Mouse (Mus musculus) kidney, adult 18-20 months (tissue): ENCODE data around the gene Pitpna.

ENCODE experiments used
- DNase-seq: peaks from one replicate; pipeline ENCODE4 v3.0.0; 2021

Gene Pitpna

DNA sequence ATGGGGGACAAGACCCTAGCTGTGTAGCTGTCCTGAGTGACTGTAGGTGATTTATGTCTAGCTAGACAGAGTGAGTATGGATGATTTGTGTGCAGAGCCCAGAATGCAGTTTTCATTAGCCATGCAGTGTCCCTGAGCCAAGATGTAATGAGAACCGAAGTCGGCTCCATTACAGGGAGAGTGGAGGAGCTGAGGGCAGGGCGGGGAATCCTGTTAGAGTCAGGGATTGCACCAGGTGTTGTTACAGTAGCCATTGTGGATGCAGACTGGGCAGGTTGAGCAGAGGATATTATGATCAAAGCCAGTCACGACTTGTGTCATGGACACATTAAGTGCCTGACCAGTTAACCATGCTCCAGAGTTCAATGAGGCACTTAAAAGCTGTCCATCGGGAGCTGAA, 55.4 kb downstream of the Pitpna start:
- no peak for DNase-seq

DNA sequence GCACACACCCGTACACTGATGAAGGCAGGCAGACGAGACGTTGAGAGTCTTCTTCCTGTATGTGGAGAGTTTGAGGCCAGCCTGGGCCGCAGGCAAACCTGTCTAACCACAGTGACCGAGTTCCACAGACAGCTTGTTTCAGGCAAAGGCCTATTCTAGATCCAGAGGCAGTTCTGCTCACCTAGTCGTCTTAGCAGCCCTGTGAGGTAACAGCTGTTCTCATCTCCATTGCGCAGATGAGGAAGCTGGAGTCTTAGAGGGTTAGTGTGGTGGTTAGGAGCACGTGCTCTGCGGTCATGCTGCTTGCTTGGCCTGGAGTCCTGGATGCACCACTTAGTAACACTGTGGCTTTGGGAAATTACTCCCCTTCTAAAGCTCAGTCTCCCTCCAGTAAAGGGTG, 56.8 kb downstream of the Pitpna start:
- DNase-seq, result no peak

DNA sequence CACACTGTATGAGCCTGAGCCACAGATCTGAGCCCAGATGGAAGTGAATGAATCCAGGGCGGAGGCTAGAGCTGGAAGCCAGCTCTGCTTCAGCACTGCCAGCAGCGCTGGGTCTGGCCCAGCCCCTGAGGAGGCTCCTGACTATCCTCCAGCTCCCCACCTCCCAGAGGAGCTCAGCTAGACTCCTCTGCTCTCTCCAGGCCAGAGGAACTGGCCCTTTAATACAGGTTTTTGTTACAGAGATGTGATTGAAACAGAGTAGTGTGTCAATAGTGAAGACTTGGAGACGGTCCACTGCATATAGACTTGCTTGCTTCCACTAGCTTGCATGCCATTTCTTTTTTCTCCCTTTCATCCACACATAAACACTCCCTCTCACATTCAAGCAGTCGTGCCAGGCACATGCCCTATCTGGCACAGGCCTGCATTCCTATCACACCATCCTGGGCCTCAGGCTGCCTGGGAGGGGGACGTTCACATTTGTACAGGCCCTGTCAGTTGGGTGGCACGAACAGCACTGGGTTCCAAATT, 59.8 kb downstream of the Pitpna start:
- no peak for DNase-seq

DNA sequence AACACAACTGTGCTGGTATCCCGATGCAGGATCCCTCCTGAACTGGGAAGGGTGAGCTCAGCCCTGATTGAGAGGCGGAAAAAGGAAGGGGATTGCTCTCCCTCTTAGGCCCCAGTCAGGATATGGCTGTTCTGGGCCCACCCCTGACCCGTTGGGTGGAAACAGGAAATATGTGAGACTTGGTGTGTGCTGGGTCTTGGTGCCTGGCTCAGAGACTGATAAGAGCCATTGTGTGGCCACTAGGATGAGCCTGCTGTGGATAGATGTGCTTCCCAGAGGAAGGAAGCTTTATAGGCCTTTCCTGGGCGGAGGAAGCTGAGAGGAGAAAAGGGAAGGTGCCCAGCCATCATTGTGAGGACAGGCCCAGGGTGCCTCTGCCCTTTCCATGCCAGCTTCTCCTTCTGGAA, 61.3 kb downstream of the Pitpna start:
- DNase-seq, result peak; percentile 60

DNA sequence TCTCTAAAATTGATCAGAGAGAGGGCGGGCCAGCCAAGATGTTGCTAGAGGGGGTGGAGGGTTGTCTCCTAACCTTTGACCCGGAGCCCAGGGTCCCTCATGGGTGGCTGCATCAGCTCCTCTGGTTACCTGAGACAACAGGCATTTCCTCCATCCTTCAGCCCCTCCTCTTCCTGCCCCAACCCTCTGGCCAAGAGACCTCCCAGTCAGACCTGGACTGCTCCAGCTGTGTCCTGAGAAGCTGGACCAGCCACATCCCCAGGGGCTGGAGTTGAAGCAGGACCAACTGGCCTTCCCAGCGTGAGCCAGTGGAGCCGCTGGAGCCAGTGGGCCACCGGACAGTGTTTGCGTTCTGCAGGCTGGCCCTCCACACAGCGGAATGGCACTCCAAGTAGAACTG, 62.4 kb downstream of the Pitpna start, which contains the start of gene Myo1c:
Myo1c (plus strand) TSS at position 194 of the 400 bp plus-strand sequence.
- DNase-seq, result peak; percentile 61

DNA sequence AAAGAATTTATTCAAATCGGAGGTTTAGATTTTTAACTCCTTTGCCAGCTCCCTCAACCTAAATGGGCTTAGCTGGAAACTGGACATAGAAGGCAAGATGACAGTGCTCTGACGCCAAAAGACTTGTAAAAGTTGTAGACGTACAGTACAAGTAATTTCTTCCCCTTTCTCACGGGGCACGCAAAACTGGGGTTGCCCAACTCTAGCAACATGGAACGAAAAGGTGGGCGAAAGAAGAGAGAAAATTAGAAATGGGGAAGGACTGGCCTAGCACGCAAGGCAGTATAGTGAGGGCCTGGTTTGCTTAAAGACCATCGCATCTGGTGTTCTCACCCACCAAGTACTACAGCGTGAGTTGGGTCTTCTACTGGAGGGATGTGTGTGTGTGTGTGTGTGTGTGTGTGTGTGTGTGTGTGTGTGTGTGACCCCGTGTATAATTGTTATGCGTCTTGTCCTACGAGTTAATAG, 63.1 kb downstream of the Pitpna start:
- DNase-seq, result no peak

DNA sequence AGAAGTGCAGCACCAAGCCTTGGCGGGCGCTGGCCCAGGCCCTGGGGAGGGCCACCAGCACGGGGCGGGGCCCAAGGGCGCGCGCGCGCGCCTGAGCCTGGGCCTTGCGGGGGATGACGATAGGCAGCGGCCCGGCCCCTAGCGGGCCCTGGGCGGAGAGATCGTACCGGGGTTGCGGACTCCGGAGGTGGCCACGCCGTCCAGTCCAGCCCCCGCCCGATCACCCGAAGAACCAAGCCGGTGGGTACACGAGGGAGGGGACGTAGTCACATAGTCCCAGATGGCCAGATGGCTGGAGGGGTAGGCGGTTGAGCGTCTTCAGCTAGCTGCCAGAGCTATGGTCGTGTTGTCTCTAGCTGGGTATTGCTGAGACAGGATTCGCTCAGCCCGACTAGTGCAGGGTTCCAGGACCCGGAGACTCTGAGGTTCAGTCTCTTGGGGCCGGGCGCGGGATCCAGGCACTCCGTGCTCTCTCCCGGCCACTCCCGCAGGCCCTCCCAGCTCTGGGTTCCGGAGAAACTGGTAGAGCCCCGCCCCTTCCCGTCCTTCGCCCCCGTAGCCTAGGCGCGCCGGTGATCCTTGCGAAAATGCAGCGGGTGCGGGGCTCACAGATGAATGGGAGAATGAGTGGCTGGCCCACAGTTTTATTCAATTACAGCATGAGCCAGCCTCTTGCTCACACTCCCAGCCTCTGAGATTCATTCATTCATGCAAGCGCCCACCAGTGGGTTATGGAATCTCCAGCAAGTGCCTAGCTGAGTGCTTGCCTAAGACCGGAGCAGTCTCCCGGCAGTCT, 63.7 kb downstream of the Pitpna start:
- DNase-seq, result peak; percentile 87

DNA sequence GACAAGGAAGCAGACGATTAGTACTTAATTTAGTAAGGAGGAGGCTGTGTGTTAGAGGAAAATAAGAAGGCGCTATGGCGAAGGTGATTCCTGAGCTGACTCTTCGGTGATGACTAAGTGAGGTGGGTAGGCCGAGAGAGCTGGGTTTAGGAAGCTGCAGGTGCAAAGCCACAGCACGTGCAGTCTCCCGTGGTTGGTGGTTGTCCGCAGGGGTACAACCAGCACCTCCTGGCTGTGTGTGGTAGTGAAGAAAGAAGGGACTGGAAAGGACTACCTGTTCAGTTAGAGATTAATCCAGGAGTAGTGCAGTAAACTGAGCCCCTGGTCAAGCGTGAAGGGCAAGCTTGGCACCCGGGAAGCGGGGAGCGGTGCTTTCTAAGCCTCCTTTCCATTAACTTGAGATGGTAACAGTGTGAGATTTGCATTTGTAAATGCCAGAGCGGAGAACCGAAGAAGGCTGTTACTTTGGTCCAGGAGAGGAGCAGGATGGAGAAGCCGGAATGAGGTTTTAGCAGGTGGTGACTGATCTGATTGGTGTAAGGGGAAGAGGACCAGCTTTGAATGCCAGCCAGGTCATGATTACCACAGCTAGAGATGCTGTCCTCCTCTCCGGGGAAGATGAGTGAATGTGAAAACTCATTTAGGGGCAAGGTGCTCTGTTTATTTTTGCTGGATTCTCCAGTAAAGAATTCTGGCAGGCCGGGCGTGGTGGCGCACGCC, 64.5 kb downstream of the Pitpna start:
- DNase-seq, result peak; percentile 84

DNA sequence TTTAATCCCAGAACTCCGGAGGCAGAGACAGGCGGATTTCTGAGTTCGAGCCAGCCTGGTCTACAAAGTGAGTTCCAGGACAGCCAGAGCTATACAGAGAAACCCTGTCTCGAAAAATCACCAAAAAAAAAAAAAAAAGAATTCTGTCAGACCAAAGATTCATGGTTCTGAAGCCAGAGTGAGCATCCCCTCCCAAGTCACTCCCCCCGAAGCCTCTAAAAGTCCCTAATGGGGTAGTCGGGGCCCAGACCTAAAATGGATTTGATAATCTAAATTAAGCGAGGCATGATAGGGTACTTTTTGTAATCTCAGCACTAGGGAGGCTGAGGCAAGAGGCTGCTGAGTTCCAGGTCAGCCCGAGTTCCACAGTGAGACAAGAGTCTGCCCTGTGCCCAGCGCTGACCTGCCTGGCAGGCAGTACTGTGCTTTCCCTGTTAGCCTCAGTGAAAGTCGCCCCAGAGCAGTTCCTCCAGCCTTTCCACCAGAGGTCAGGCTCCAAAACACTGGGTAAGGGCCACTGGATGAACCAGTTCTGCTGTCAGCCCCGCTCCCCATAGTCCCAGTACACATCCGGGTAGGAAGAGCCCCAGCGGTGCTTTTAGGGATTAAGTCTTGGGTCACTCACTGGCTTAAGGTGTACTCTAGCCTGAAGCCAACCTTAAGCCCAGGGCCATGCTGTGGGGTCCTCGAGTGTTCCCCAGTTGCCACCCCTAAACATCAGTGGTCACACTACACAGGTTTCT, 65.2 kb downstream of the Pitpna start:
- DNase-seq, result peak; percentile 67

DNA sequence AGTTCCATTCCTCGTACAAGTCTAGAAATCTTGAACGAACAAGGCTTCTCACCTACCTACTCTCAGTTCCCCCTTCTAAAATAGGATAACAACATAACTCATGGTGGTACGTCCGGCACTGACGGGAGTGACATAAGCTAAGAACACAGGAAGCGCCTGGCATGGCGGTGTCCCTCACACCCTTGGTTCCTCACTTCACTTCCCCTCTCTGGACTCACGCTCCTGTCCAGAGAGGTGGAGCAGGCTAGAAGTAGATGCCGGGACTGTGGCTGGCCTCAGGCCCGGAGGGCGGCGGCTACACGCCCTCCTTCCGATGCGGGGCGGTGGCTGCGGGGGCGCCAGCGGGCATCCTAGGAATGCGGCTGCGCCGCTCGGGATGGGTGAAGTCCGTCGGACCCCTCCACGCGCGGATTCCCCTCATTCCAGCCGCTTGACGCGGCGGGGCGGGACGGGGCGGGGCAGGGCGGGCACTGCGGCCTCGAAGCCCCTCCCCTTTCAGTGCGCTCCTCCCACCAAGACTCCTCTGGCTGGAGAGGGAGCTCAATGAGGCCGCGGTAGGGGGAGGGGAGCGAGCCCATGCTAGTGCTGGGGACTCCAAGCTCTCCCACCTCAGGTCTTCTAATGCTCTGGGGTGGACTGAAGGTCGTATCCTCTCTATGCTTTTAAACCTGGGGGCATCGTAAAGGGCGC, 66.0 kb downstream of the Pitpna start:
- DNase-seq, result peak; percentile 93

DNA sequence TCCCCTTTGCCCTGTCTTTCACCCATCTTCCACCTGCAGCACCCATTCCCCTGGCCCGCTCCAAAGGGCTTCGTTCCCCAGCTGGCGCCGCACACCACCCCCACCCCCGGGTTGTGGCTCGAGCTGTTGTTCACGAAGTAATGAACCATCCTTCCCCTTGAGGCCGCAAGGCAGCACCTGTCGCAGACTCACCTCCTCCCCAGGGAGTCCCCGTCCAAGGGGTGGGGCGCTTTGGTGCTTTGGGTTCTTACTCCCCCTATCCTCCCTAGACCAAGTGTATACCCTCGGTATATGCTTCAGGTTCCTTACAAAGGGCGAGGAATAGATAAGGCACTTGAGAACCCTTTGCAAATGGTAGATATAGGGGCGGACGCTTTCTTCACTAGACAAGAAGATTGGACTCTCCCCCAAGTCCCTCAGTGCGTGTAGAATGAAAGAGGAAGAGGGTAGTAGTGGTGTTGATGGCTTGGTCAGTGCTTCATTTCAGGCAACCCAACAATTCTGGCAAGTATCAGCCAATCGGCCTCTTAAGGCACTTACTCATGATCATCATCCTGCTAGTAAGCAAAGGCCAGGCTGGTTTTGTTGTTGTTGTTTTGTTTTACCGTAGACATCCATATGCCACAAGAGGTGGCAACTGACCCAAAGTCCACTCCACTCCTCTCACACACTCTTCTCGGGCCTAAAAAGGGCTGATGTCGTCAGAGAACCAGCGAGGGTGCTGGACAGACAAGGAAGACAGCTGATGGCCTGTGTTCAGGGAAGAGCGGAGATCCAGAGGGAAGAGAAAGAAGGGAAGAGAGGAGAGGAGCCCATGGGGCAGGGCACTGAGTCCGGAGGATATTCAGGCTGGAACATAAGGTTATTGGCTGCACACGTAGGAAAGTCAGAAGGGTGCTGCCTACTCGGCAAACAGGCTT, 66.8 kb downstream of the Pitpna start:
- DNase-seq, result peak; percentile 27

DNA sequence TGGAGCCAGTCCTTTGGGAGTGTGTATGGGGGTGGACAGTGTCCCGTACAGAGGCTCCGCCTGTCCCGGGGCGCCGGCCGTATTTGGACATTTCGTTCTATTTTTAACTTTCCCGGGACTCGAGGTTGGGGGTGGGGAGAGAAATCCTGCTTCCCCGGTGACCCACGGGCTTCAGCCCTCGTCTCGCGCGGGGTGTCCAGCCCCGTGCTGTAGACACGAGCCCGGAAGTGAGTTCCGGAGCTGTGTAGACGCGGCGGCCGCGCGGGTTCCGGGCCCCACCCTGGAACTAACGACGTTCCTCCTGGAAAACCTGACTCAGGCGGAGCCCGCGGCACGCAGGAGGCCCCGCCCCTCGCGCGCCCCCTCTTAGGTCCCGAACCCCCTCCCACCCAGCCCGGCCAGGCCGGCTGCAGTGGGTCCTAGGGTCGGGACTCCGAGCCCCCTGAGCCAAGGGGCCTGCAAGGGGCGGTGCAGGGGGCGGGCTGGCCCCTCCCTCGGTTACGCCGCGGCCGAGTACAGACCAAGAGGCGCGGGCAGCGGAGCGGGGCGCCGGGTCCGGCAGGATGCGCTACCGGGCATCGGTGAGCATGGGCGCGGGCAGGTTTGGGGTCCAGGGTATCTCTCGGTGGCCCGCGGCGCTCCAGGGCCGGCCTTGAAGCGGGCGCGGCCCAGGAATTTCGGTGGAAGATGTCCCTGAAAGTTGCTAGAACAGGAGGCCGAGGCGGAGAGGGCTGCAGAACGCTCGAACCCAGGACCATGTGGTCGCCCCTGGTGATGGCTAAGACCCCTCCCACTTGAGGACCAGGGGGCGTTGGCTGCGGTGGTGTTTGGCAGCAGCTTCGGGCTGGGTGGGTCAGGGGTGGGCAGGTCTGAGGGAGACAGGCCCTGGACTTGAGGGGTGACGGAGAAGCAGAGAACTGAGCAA, 68.0 kb downstream of the Pitpna start:
- DNase-seq, result peak; percentile 89

DNA sequence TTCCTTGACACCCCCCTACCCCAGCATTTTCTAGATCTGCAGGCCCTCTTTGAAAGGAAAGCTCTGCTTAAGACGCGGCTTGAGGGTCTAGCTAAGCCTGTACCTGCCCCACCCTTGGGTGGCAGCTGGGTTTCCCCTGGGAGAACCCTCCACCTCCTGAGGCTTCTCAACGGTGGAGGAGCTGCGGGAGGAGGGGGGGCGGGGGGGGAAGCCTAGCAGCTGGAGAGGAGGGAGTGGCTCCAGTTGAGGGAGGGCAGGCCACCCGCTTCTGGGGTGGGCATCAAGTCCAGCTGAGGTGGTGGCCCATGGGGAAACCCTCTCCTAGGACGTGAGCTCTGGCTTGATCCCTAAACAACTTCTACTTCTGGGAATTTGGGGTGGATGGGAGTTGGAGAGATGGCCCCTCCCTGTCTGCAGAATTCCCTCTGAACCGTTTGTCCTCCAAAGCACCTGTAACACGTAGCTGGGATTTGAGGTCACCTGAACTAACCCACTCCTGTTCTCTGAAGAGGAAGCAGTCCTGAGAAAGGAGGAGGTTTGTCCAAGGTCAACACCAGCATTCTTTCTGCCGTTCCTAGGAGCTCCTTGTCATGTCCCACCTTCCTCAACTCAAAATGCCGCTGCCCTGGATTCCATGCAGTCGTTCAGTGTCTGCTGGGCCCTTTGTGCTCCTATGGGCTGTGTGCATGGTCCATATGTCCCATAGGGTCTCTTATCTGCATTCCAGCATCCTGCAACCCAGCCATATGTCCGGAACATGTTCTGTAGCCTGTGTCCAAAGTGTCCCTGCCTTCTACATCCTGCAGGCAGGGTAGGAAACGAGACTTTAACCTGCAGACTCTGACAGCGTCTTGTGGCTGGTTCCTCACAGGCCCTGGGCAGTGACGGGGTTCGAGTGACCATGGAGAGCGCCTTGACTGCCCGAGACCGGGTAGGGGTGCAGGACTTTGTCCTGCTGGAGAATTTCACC, 69.0 kb downstream of the Pitpna start:
- peak; percentile 33 for DNase-seq

DNA sequence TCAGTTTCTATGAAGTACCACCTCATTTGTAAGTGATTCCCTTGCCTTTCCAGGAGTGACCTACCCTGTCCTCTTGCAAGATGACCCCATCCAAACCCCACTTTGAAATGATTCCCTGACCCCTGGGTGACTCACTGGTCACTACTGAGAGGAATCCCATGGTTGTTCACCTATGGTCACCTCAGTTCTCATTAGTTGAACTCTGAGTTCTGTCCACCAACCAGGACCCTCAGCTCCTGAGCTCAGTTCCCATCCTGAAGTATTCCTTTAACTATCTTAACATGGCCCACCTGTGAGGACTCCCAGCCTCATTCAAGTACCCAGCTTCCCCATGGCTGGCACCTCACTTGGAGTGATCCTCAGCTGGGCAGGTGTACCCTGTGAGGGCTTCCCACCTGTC, 69.9 kb downstream of the Pitpna start:
- DNase-seq, result no peak

DNA sequence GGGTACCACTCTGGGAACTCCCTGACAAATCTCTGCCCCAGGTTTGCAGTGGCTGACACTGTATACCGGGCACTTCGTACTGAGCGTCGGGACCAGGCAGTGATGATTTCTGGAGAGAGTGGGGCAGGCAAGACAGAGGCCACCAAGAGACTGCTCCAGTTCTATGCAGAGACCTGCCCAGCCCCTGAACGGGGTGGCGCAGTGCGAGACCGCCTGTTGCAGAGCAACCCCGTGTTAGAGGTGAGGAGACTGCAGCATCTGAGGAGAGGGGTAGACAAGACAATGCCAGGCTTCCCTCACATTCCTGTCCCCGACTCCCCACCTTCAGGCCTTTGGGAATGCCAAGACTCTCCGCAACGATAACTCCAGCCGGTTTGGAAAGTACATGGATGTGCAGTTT, 70.4 kb downstream of the Pitpna start:
- DNase-seq, result no peak

DNA sequence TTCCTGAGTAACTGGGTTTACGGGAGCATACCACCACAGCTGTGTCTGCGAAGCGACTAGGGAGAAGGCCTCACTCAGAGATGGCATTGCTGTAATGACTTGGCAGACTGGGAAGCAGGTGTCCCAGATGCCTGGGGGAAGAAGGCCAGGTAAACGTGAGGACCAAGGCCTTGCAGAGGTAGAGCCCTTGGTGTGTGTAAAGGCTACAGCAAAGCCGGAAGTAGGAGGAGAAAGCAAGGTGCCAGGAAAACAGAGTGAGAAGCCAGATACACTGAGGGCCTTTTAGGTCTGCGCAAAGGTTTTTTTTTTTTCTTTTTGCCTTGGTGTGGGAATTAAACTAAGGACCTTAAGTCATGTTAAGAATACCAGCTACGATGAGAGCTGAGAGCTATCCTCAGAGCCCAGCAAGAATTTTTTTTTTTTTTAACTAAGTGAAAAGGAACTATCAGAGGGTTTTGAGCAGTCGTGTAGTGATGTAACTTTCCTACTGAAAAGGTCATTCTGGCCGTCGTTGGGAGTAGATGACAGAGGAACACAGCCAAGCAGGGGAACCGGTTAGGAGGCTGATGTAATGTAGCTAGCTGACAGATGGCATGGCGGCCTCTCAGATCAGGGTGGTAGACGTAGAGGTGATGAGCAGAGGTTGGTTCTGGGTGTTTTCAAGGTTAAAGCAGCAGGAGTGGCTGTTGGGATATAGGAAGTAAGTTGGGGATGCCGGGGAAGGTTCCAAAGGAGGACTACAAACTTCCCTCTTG, 71.3 kb downstream of the Pitpna start:
- no peak for DNase-seq

DNA sequence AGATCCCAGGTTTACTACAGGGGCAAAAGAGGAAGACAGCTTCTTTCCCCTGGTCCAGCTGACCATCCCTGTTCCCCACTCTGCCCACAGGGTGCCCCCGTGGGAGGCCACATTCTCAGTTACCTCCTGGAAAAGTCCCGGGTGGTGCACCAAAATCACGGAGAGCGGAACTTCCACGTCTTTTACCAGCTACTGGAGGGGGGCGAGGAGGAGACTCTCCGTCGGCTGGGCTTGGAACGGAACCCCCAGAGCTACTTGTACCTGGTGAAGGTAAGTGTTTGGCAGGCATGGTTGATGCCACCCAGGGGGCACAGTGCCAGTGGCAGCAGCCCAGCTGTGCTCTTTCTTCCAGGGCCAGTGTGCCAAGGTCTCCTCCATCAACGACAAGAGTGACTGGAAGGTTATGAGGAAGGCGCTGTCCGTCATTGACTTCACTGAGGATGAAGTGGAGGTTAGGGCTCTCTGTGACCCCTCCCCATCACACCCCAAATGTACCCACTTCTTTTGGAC, 72.2 kb downstream of the Pitpna start:
- DNase-seq, result no peak
